Mouse (Mus musculus) frontal cortex, postnatal 25 days (tissue): ENCODE measurements around the gene Notch3.
"Not testable (repeated sequence)": the region's sequence is repeated elsewhere in the genome, so short reads cannot be mapped to it uniquely, and the experiment has no call there.

Experiments used
- DNase-seq, 2 experiments: peaks; one replicate each; pipeline ENCODE4 v3.0.0; 2022; ENCODE audit warnings: low spot score in 2 of 2

Notch3 gene

GRCm38 (mm10) chr17:32119196-32119595 is 47.5 kb downstream of the Notch3 start:
- no peak for DNase-seq

GRCm38 (mm10) chr17:32118484-32118883 is 48.2 kb downstream of the Notch3 start:
- no peak for DNase-seq

- DNase-seq: peak; percentile 45 to 60
Observed at GRCm38 (mm10) chr17:32117872-32118421, 48.7 kb downstream of the Notch3 start.

- DNase-seq: no peak
Observed at GRCm38 (mm10) chr17:32117287-32117871, 49.3 kb downstream of the Notch3 start.

- no peak for DNase-seq
Observed at GRCm38 (mm10) chr17:32116586-32117286, 49.9 kb downstream of the Notch3 start.

GRCm38 (mm10) chr17:32114486-32114885 is 52.2 kb downstream of the Notch3 start:
- not testable (repeated sequence) for DNase-seq

- peak in 1 of 2 experiments; percentile 35 for DNase-seq
Observed at GRCm38 (mm10) chr17:32113523-32114421, 52.9 kb downstream of the Notch3 start.

GRCm38 (mm10) chr17:32113255-32113522 is 53.5 kb downstream of the Notch3 start:
- DNase-seq: no peak

GRCm38 (mm10) chr17:32112434-32113254 is 54.0 kb downstream of the Notch3 start:
- DNase-seq: no peak

- DNase-seq: no peak
Observed at GRCm38 (mm10) chr17:32110980-32111780, 55.5 kb downstream of the Notch3 start.

GRCm38 (mm10) chr17:32110424-32110823 is 56.2 kb downstream of the Notch3 start:
- no peak for DNase-seq

GRCm38 (mm10) chr17:32109201-32109940 is 57.3 kb downstream of the Notch3 start:
- DNase-seq: no peak

GRCm38 (mm10) chr17:32108320-32109011 is 58.2 kb downstream of the Notch3 start:
- not testable (repeated sequence) for DNase-seq

- DNase-seq: no peak
Observed at GRCm38 (mm10) chr17:32107877-32108276, 58.8 kb downstream of the Notch3 start.

GRCm38 (mm10) chr17:32106358-32106757 is 60.3 kb downstream of the Notch3 start:
- DNase-seq: no peak

- no peak for DNase-seq
Observed at GRCm38 (mm10) chr17:32103054-32103453, 63.6 kb downstream of the Notch3 start.

- DNase-seq: no peak
Observed at GRCm38 (mm10) chr17:32099943-32100586, 66.6 kb downstream of the Notch3 start.

GRCm38 (mm10) chr17:32099574-32099942 is 67.1 kb downstream of the Notch3 start:
- DNase-seq: no peak

- DNase-seq: not testable (repeated sequence)
Observed at GRCm38 (mm10) chr17:32098905-32099304, 67.7 kb downstream of the Notch3 start.
